Mouse (Mus musculus): Measurements from ENCODE around the gene Rps10.

Rps10 gene

GRCm38 (mm10) chr17:27611519-27611884, 25.0 kb downstream of the Rps10 start:
- no peak for DNase-seq (ENCODE audit: low spot score)

- DNase-seq (ENCODE audit: low spot score): no peak
Observed at GRCm38 (mm10) chr17:27610679-27611518, 25.6 kb downstream of the Rps10 start.

GRCm38 (mm10) chr17:27609576-27609975, 26.9 kb downstream of the Rps10 start:
- DNase-seq (ENCODE audit: low spot score): no peak

GRCm38 (mm10) chr17:27603522-27604234, 32.8 kb downstream of the Rps10 start:
- DNase-seq (ENCODE audit: low spot score): no peak

- DNase-seq (ENCODE audit: low spot score): no peak
Observed at GRCm38 (mm10) chr17:27603036-27603435, 33.4 kb downstream of the Rps10 start.

GRCm38 (mm10) chr17:27600869-27601268, 35.6 kb downstream of the Rps10 start:
- DNase-seq (ENCODE audit: low spot score): no peak

- no peak for DNase-seq (ENCODE audit: low spot score)
Observed at GRCm38 (mm10) chr17:27600286-27600685, 36.2 kb downstream of the Rps10 start.

GRCm38 (mm10) chr17:27596376-27597190, 39.9 kb downstream of the Rps10 start:
- no peak for DNase-seq (ENCODE audit: low spot score)

- no peak for DNase-seq (ENCODE audit: low spot score)
Observed at GRCm38 (mm10) chr17:27595659-27596375, 40.7 kb downstream of the Rps10 start.

- DNase-seq (ENCODE audit: low spot score): no peak
Observed at GRCm38 (mm10) chr17:27592565-27592910, 43.9 kb downstream of the Rps10 start.

- no peak for DNase-seq (ENCODE audit: low spot score)
Observed at GRCm38 (mm10) chr17:27591826-27592564, 44.5 kb downstream of the Rps10 start.

- DNase-seq (ENCODE audit: low spot score): no peak
Observed at GRCm38 (mm10) chr17:27588231-27588630, 48.2 kb downstream of the Rps10 start.

- DNase-seq (ENCODE audit: low spot score): no peak
Observed at GRCm38 (mm10) chr17:27587252-27587651, 49.2 kb downstream of the Rps10 start.

GRCm38 (mm10) chr17:27586661-27587060, 49.8 kb downstream of the Rps10 start:
- DNase-seq (ENCODE audit: low spot score): no peak

GRCm38 (mm10) chr17:27583185-27583894, 53.1 kb downstream of the Rps10 start:
- DNase-seq (ENCODE audit: low spot score): no peak

Data from retina, embryonic 14.5 days (tissue).